Mouse (Mus musculus) CH12.LX (cell line): Measurements from ENCODE around the gene Hdac11. TPM values are rescaled to one million over a fixed set of nuclear protein-coding genes. Genes with fewer than 3 reads are reported as not detected.

Experiments used
- DNase-seq: peaks from one replicate; pipeline ENCODE4 v3.0.0-alpha.2; 2013; ENCODE audit errors: extremely low read depth
- H3K27ac ChIP-seq: 2 replicates; pipeline ENCODE4 v1.5.1; 2012; ENCODE audit warnings: low read depth, mild to moderate bottlenecking, control low read depth, moderate library complexity; ENCODE audit not compliant: insufficient read depth
- H3K27me3 ChIP-seq: replicated peaks from 2 replicates; pipeline ENCODE3; 2012; ENCODE audit warnings: inconsistent platforms
- H3K36me3 ChIP-seq, 2 experiments: replicated peaks in 1 of 2; 2 replicates each; pipeline versions ENCODE3 to v1.6.1; 2012; ENCODE audit warnings: inconsistent platforms in 1 of 2, low read length in 1 of 2, mild to moderate bottlenecking in 1 of 2, mixed read lengths in 1 of 2, moderate library complexity in 1 of 2; ENCODE audit not compliant: control insufficient read depth in 1 of 2, insufficient read depth in 1 of 2
- H3K4me1 ChIP-seq, 2 experiments: 2 replicates each; pipeline ENCODE4 v1.6.1; 2012; ENCODE audit warnings: inconsistent platforms in 1 of 2, moderate library complexity in 1 of 2; ENCODE audit not compliant: insufficient read depth in 2 of 2, control insufficient read depth in 1 of 2
- H3K4me2 ChIP-seq: 2 replicates; pipeline ENCODE4 v1.6.1; 2012; ENCODE audit warnings: low read depth, mild to moderate bottlenecking, control low read depth; ENCODE audit not compliant: poor library complexity, insufficient read depth, severe bottlenecking
- H3K4me3 ChIP-seq, 3 experiments: fragments of 150-350 bp in 1 of 3; sonication (generic) in 1 of 3; replicated peaks in 1 of 3; 2 replicates each; pipeline versions ENCODE3 to v1.5.1; 2011 to 2012; ENCODE audit warnings: low read depth in 2 of 3, low read length in 2 of 3, mild to moderate bottlenecking in 2 of 3, moderate library complexity in 2 of 3, control low read depth in 1 of 3, improper control_type of control experiment in 1 of 3, inconsistent platforms in 1 of 3, mixed read lengths in 1 of 3; ENCODE audit not compliant: poor library complexity in 1 of 3
- H3K79me2 ChIP-seq: replicated peaks from 2 replicates; pipeline ENCODE4 v1.6.1; 2012; ENCODE audit warnings: mild to moderate bottlenecking, moderate library complexity; ENCODE audit not compliant: control insufficient read depth, poor library complexity, insufficient read depth, severe bottlenecking; ENCODE audit errors: extremely low read depth
- H3K9ac ChIP-seq: 2 replicates; pipeline ENCODE4 v1.6.1; 2012; ENCODE audit warnings: low read depth, mild to moderate bottlenecking, control low read depth, moderate library complexity; ENCODE audit not compliant: insufficient read depth
- H3K9me3 ChIP-seq: replicated peaks from 2 replicates; pipeline ENCODE3; 2012; ENCODE audit warnings: low read length, inconsistent platforms, mixed read lengths
- BHLHE40 ChIP-seq: IDR thresholded peaks from 2 replicates; pipeline ENCODE4 v1.6.1; 2011; ENCODE audit warnings: mild to moderate bottlenecking, low read depth, low read length, improper control_type of control experiment
- CTCF ChIP-seq, 2 experiments: IDR thresholded peaks in 1 of 2; conservative IDR thresholded peaks in 1 of 2; 2 replicates each; pipeline ENCODE4 v1.5.1; 2011 to 2012; ENCODE audit warnings: low read depth in 2 of 2, low read length in 2 of 2, improper control_type of control experiment in 1 of 2, inconsistent platforms in 1 of 2, mild to moderate bottlenecking in 1 of 2, moderate library complexity in 1 of 2
- E2F4 ChIP-seq: IDR thresholded peaks from 2 replicates; pipeline ENCODE4 v1.6.1; 2011; ENCODE audit warnings: low read depth, low read length, improper control_type of control experiment; ENCODE audit not compliant: insufficient replicate concordance
- ETS1 ChIP-seq: conservative IDR thresholded peaks from 2 replicates; pipeline ENCODE4 v1.6.1; 2012; ENCODE audit warnings: low read depth, mild to moderate bottlenecking, inconsistent platforms, low read length, improper control_type of control experiment, moderate library complexity
- GABPA ChIP-seq: IDR thresholded peaks from 2 replicates; pipeline ENCODE4 v1.6.1; 2012; ENCODE audit warnings: low read depth, low read length, improper control_type of control experiment, inconsistent platforms; ENCODE audit not compliant: insufficient replicate concordance
- HCFC1 ChIP-seq: IDR thresholded peaks from 2 replicates; pipeline ENCODE4 v1.6.1; 2012; ENCODE audit warnings: low read depth, mild to moderate bottlenecking, inconsistent platforms, low read length, improper control_type of control experiment
- IRF4 ChIP-seq: IDR thresholded peaks from 2 replicates; pipeline ENCODE4 v1.6.1; 2014; ENCODE audit warnings: low read depth, mild to moderate bottlenecking, inconsistent platforms, low read length, improper control_type of control experiment
- JUN ChIP-seq: IDR thresholded peaks from 2 replicates; pipeline ENCODE4 v1.6.1; 2011; ENCODE audit warnings: low read depth, mild to moderate bottlenecking, low read length, improper control_type of control experiment, moderate library complexity; ENCODE audit not compliant: insufficient read depth
- MAX ChIP-seq: IDR thresholded peaks from 2 replicates; pipeline ENCODE4 v1.6.1; 2011; ENCODE audit warnings: low read length, improper control_type of control experiment
- MAZ ChIP-seq: IDR thresholded peaks from 2 replicates; pipeline ENCODE4 v1.6.1; 2012; ENCODE audit warnings: low read depth, mild to moderate bottlenecking, inconsistent platforms, low read length, improper control_type of control experiment, moderate library complexity
- MXI1 ChIP-seq: IDR thresholded peaks from 2 replicates; pipeline ENCODE4 v1.6.1; 2011; ENCODE audit warnings: mild to moderate bottlenecking, low read depth, low read length, improper control_type of control experiment
- NELFE ChIP-seq: IDR thresholded peaks from 2 replicates; pipeline ENCODE4 v1.6.1; 2011; ENCODE audit warnings: low read depth, low read length, improper control_type of control experiment
- NRF1 ChIP-seq: IDR thresholded peaks from 2 replicates; pipeline ENCODE4 v1.6.1; 2014; ENCODE audit warnings: low read depth, mild to moderate bottlenecking, inconsistent platforms, low read length, improper control_type of control experiment, moderate library complexity
- POLR2A ChIP-seq: IDR thresholded peaks from 2 replicates; pipeline ENCODE4 v1.6.1; 2011; ENCODE audit warnings: low read depth, mild to moderate bottlenecking, improper control_type of control experiment, low read length
- POLR2AphosphoS2 ChIP-seq: IDR thresholded peaks from 2 replicates; pipeline ENCODE4 v1.6.1; 2011; ENCODE audit warnings: low read depth, low read length, improper control_type of control experiment
- SIN3A ChIP-seq: IDR thresholded peaks from 2 replicates; pipeline ENCODE4 v1.6.1; 2012; ENCODE audit warnings: low read length, improper control_type of control experiment, inconsistent platforms
- SMC3 ChIP-seq: IDR thresholded peaks from 2 replicates; pipeline ENCODE4 v1.6.1; 2011; ENCODE audit warnings: low read depth, low read length, improper control_type of control experiment
- ZC3H11A ChIP-seq: IDR thresholded peaks from 2 replicates; pipeline ENCODE4 v1.6.1; 2012; ENCODE audit warnings: low read depth, mild to moderate bottlenecking, inconsistent platforms, low read length, improper control_type of control experiment
- ZKSCAN1 ChIP-seq: IDR thresholded peaks from 2 replicates; pipeline ENCODE4 v1.6.1; 2012; ENCODE audit warnings: low read depth, inconsistent platforms, low read length, improper control_type of control experiment, borderline replicate concordance
- ZNF384 ChIP-seq: IDR thresholded peaks from 2 replicates; pipeline ENCODE4 v1.6.1; 2012; ENCODE audit warnings: low read depth, low read length, improper control_type of control experiment, inconsistent platforms
- dilution Hi-C: fragments of 300-500 bp; cut with MboI; formaldehyde crosslinking; loops from 2 replicates; pipeline ENCODE4 v1.14.3; 2020; ENCODE audit warnings: low sequenced_read_pairs; ENCODE audit not compliant: extremely low pct_unique_long_range_greater_than_20kb, extremely low pct_ligation_motif_present
- in situ Hi-C: fragments of 300-500 bp; cut with MboI; formaldehyde crosslinking; loops from 3 replicates; pipeline ENCODE4 v1.14.3; 2019; ENCODE audit warnings: low sequenced_read_pairs, low pct_ligation_motif_present, low pct_unique_long_range_greater_than_20kb, mixed read lengths
- polyA plus RNA-seq: library from polyadenylated mRNA; unstranded; fragments of >175 nt; gene quantifications from 2 replicates; pipeline ENCODE4 v1.2.1, GENCODE M21; 2012; ENCODE audit warnings: low read depth; ENCODE audit not compliant: insufficient read length
- total RNA-seq, 2 experiments: library from RNA; depleted of rRNA; stranded (reverse); fragments of 300-350 nt in 1 of 2; fragments of >200 nt in 1 of 2; gene quantifications; 2 replicates each; pipeline ENCODE4 v1.2.3; 2012 to 2014

Gene Hdac11
- total and polyA plus RNA-seq, 3 experiments, result 0.53 to 2.1 TPM; not detected in 1

GRCm38 (mm10) chr6:91139846-91140245 is 16.6 kb upstream of the Hdac11 start:
- Histone ChIP-seq H3K4me1 (peaks cover 2 to 10% of the 10 kb centered on the region in 2 experiments; a peak in 2 of 4 replicates), H3K9me3 (no peaks in the 10 kb centered on the region), H3K27ac (no peak overlapping the region), H3K36me3 (no peaks in the 10 kb centered on the region), H3K4me3 (no peak overlapping the region), H3K4me2 (no peak overlapping the region), H3K9ac (no peak overlapping the region), H3K27me3 (peaks cover 4% of the 10 kb centered on the region), H3K79me2 (no peaks in the 10 kb centered on the region)
- in situ Hi-C loops, result loop anchor here (5.0 to 10.0 kb wide), 2 partner anchors 38 to 315 kb away; no protein-coding TSS in a partner anchor
- TF ChIP-seq NELFE (no peak), POLR2A (no peak), GABPA (no peak), IRF4 (no peak), E2F4 (no peak), HCFC1 (no peak), JUN (no peak), CTCF (conservative IDR thresholded peaks at IDR 0.05 in 1 of 2, IDR thresholded peaks at IDR 0.05 in 1 of 2; ENCODE audit: low read depth in 2 of 2, low read length in 2 of 2) (peak; percentile 76 to 95), BHLHE40 (no peak), MAX (no peak), ZKSCAN1 (no peak), NRF1 (no peak), ZNF384 (no peak), ZC3H11A (peak; percentile 59), MAZ (no peak), MXI1 (no peak), SMC3 (peak; percentile 91)
- DNase-seq, result peak; percentile 77
- dilution Hi-C loops, result no loop called here

DNA sequence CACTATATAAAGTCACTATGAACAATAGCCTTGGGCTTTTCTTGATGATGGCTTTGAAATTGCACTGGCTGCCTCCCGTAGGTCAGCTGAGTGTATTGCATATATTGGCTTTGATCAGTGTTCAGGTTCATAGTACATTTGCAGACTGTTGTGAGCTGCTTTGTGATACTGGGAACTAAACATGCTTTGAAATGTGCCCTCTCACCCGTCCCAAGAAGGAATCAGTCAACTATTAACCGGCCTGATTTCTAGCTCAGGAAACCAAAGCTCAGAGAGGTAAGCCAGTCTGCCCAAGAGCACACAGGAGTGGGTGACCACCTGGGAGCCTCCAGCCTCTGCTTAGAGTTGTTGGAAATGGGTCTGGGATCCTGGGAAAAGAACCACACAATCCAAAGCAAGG is 11.4 kb upstream of the Hdac11 start:
- H3K27me3 ChIP-seq, result peaks cover 13% of the 10 kb centered on the region
- no peak for TF ChIP-seq POLR2AphosphoS2
- no peak for TF ChIP-seq E2F4
- TF ChIP-seq ETS1, result no peak
- no peak for TF ChIP-seq SMC3
- no peak for TF ChIP-seq NRF1
- no peak for TF ChIP-seq CTCF (conservative IDR thresholded peaks at IDR 0.05 in 1 of 2, IDR thresholded peaks at IDR 0.05 in 1 of 2; ENCODE audit: low read depth in 2 of 2, low read length in 2 of 2)
- no peak for TF ChIP-seq SIN3A
- no peak for DNase-seq
- no peaks in the 10 kb centered on the region for H3K4me1 ChIP-seq
- H3K9me3 ChIP-seq, result no peaks in the 10 kb centered on the region
- no peaks in the 10 kb centered on the region for H3K36me3 ChIP-seq
- dilution Hi-C loops, result no loop called here
- no peak overlapping the region for H3K27ac ChIP-seq
- H3K4me2 ChIP-seq, result no peak overlapping the region
- in situ Hi-C loops, result no loop called here
- H3K79me2 ChIP-seq, result no peaks in the 10 kb centered on the region
- no peak overlapping the region for H3K4me3 ChIP-seq
- H3K9ac ChIP-seq, result no peak overlapping the region
